Mouse (Mus musculus): ENCODE data around the gene Olfr132. TPM values are rescaled to one million over a fixed set of nuclear protein-coding genes. Genes with fewer than 3 reads are reported as not detected.
"Not testable (repeated sequence)": the region's sequence is repeated elsewhere in the genome, so short reads cannot be mapped to it uniquely, and the experiment has no call there.

Olfr132 gene
- total RNA-seq (2021) = not detected
- long read RNA-seq, experiment 1 = 0 reads
- long read RNA-seq, experiment 2 = 0 reads

GRCm38 (mm10) chr17:38134426-38134825, at the start of gene Olfr132:
TSS of gene Olfr132 (minus strand) at chr17:38134526.
- DNase-seq (ENCODE audit: low spot score) = no peak

GRCm38 (mm10) chr17:38171088-38171487, 36.8 kb upstream of the Olfr132 start, which contains the start of gene Olfr134:
TSS of gene Olfr134 (plus strand) at chr17:38171388.
- no peak for DNase-seq (ENCODE audit: low spot score)

DNA sequence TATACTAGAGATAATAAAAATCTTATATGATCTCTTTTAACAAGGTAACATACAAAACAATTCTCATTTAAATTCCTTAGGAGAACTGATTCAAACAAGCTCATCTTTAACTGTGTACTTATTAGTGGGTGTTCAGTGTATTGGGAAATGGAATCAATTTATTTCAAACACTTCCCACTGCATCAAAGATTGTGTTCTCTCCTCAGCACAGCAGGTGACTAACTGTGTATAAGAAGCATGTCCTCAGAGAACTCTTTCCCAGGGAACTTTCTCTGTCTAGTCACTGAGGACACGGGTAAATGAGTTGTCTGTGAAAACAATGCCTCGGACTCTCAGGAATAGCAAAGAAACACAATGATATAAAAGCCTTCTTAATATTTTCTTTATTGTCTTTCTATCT, 10.7 kb upstream of the Olfr132 start, which contains the start of gene Olfr133:
Gene Olfr133 (plus strand): TSS at position 301 of the 400 bp plus-strand sequence.
- DNase-seq (ENCODE audit: low spot score) = no peak

GRCm38 (mm10) chr17:38125371-38125770, 9.0 kb downstream of the Olfr132 start:
- DNase-seq (ENCODE audit: low spot score) = not testable (repeated sequence)

GRCm38 (mm10) chr17:38124199-38124598, 10.1 kb downstream of the Olfr132 start:
- DNase-seq (ENCODE audit: low spot score) = not testable (repeated sequence)

DNA sequence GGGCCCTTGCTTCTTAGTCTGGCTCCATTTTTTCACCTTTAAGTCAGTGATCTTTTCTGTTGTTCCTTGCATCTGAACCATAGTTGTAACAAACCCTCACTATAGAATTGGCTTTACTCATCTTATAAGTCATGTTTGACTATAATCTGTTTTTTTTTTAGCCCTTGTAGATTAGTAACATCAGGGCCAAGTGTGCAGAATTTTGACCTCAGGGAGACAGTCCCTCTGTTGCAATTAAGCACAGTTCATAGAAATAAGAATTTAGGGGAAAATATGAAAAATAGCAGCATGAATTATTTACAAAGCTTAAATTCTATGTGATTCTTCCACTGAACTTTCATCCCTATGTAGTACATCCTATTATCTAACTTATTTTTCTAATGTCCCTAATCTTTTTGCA, 45.7 kb downstream of the Olfr132 start, which contains the start of gene Olfr131:
Gene Olfr131 (minus strand): TSS at position 101 of the 400 bp plus-strand sequence.
- no peak for DNase-seq (ENCODE audit: low spot score)

- DNase-seq (ENCODE audit: low spot score) = no peak
Observed at GRCm38 (mm10) chr17:38082364-38082763, 52.0 kb downstream of the Olfr132 start.

Other genes with a start within 250 kb of the Olfr132 start
- not detected for gene Olfr127, start 234.1 kb downstream of the Olfr132 start, total RNA-seq (2021)
- gene Olfr128, start 214.0 kb downstream of the Olfr132 start, total RNA-seq (2021) = not detected
- not detected for gene Olfr761, start 181.4 kb downstream of the Olfr132 start, total RNA-seq (2021)
- gene Olfr129, start 74.4 kb downstream of the Olfr132 start, total RNA-seq (2021) = not detected
- not detected for gene Olfr130, start 70.6 kb downstream of the Olfr132 start, total RNA-seq (2021)
- gene Olfr131, start 45.8 kb downstream of the Olfr132 start, total RNA-seq (2021) = not detected
- not detected for gene Olfr133, start 10.8 kb upstream of the Olfr132 start, total RNA-seq (2021)
- not detected for gene Olfr134, start 36.9 kb upstream of the Olfr132 start, total RNA-seq (2021)
- gene Olfr135, start 69.8 kb upstream of the Olfr132 start, total RNA-seq (2021) = not detected
- gene Olfr138, start 126.5 kb upstream of the Olfr132 start, total RNA-seq (2021) = not detected
- gene Olfr137, start 173.0 kb upstream of the Olfr132 start, total RNA-seq (2021) = not detected
- gene Olfr136, start 195.3 kb upstream of the Olfr132 start, total RNA-seq (2021) = not detected